Mouse (Mus musculus): ENCODE measurements around the gene Gltp.
A peak's percentile ranks its signal among the peaks of the same experiment; 100 is the strongest.

Gene Gltp

GRCm38 (mm10) chr5:114690633-114691567 lies at the start of gene Gltp:
Gene Gltp (minus strand): TSS chr5:114690984.
- peak; percentile 96 for DNase-seq

- DNase-seq = no peak
Measured at GRCm38 (mm10) chr5:114738707-114739241, 48.0 kb upstream of the Gltp start.

- no peak for DNase-seq
Measured at GRCm38 (mm10) chr5:114737090-114737887, 46.5 kb upstream of the Gltp start.

- DNase-seq = no peak
Measured at GRCm38 (mm10) chr5:114733606-114734005, 42.8 kb upstream of the Gltp start.

GRCm38 (mm10) chr5:114731969-114732368 lies 41.2 kb upstream of the Gltp start:
- DNase-seq = no peak

- DNase-seq = no peak
Measured at GRCm38 (mm10) chr5:114731498-114731897, 40.7 kb upstream of the Gltp start.

GRCm38 (mm10) chr5:114730129-114730528 lies 39.3 kb upstream of the Gltp start:
- DNase-seq = no peak

- DNase-seq = no peak
Measured at GRCm38 (mm10) chr5:114728160-114728559, 37.4 kb upstream of the Gltp start.

GRCm38 (mm10) chr5:114722846-114723245 lies 32.1 kb upstream of the Gltp start:
- no peak for DNase-seq

GRCm38 (mm10) chr5:114721969-114722368 lies 31.2 kb upstream of the Gltp start:
- DNase-seq = no peak

GRCm38 (mm10) chr5:114720784-114721183 lies 30.0 kb upstream of the Gltp start:
- DNase-seq = no peak

GRCm38 (mm10) chr5:114719928-114720270 lies 29.1 kb upstream of the Gltp start:
- DNase-seq = no peak

- no peak for DNase-seq
Measured at GRCm38 (mm10) chr5:114719003-114719927, 28.5 kb upstream of the Gltp start.

- DNase-seq = no peak
Measured at GRCm38 (mm10) chr5:114718483-114718882, 27.7 kb upstream of the Gltp start.

- DNase-seq = no peak
Measured at GRCm38 (mm10) chr5:114717937-114718336, 27.2 kb upstream of the Gltp start.

GRCm38 (mm10) chr5:114717292-114717691 lies 26.5 kb upstream of the Gltp start:
- DNase-seq = no peak

- no peak for DNase-seq
Measured at GRCm38 (mm10) chr5:114714551-114714950, 23.8 kb upstream of the Gltp start.

GRCm38 (mm10) chr5:114709357-114709756 lies 18.6 kb upstream of the Gltp start:
- DNase-seq = peak; percentile 10 to 17

GRCm38 (mm10) chr5:114708491-114708890 lies 17.7 kb upstream of the Gltp start:
- no peak for DNase-seq

- DNase-seq = peak; percentile 96
Measured at GRCm38 (mm10) chr5:114707265-114708068, 16.7 kb upstream of the Gltp start, which contains the start of gene Tchp. Gene Tchp (plus strand): TSS chr5:114707760.
